Mouse (Mus musculus) CD4-positive, CD25-positive, alpha-beta regulatory T cell, adult 9 weeks (primary cell): ENCODE measurements around the gene Ube2d1. TPM values are rescaled to one million over a fixed set of nuclear protein-coding genes. Genes with fewer than 3 reads are reported as not detected.

Experiments used
- polyA plus RNA-seq: library from polyadenylated mRNA; unstranded; fragments of 100-300 nt; shearing (Covaris generic); gene quantifications from one replicate; pipeline ENCODE4 v1.2.1, GENCODE M21; 2017

Gene Ube2d1
- polyA plus RNA-seq = 14.4 TPM

GRCm38 (mm10) chr10:71285126-71285580 lies at the start of gene Ube2d1:
Gene Ube2d1 (minus strand): TSS chr10:71285262.

GRCm38 (mm10) chr10:71238240-71238554 lies 46.9 kb downstream of the Ube2d1 start, which contains the start of gene Tfam:
Gene Tfam (minus strand): TSS chr10:71238280.

Other genes with a start within 250 kb of the Ube2d1 start
- not detected for gene Bicc1, start 125.6 kb downstream of the Ube2d1 start, polyA plus RNA-seq
- 137 TPM for gene Tfam, start 47.0 kb downstream of the Ube2d1 start, polyA plus RNA-seq
- 33.2 TPM for gene Cisd1, start 59.7 kb upstream of the Ube2d1 start, polyA plus RNA-seq
- gene Ipmk, start 62.5 kb upstream of the Ube2d1 start, polyA plus RNA-seq = 3.0 TPM